Mouse (Mus musculus): ENCODE results near the gene Sco2. TPM values are rescaled to one million over a fixed set of nuclear protein-coding genes. Genes with fewer than 3 reads are reported as not detected.

The Sco2 gene
- total and polyA plus RNA-seq, 2 experiments from 2014 or later = 24.2 to 34.6 TPM

DNA sequence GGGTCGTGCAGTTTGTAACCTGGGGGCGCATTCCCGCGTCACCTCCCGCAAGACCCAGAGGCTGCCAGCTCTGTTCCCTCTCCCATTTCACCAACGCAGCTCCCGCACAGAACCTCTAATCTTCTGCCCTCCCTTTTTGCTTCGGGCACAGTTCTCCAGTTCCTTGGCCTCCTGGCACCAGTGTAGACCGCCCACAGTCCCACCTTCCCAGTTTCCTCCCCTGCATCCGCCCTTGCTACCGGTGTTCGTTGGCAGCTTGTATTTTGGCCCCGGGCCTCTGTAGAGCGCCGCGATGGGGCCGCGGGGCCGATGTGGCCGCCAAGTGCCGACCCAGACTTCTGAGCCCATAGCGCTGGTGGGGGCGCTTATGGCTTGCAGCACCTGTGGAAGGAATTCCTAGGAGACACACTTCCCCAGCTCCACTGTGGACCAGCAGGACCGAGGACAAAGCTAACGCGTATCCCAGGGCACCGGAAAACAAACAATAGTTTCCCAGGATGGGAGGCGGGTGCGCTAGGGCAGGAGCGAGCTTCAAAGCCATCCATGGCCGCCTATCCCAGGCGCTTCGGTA lies 5.3 kb upstream of the Sco2 start, which contains the start of gene Odf3b:
Odf3b (minus strand) TSS at position 452 of the 571 bp plus-strand sequence.
- Histone ChIP-seq H3K4me2 (ENCODE audit: low read depth) (peak within 1 kb of the TSS; percentile 53), H3K27ac (ENCODE audit: low read depth, low read length) (no peak within 1 kb of the TSS), H3K36me3 (ENCODE audit: insufficient read depth) (no peaks in the 10 kb centered on the region), H3K9ac (peak within 1 kb of the TSS; percentile 35), H3K4me1 (ENCODE audit: insufficient read depth) (0 out of 2 replicates have a peak, but pooled peaks cover 4% of the 10 kb centered on the region), H3K9me3 (ENCODE audit: low read length) (no peaks in the 10 kb centered on the region), H3K27me3 (ENCODE audit: insufficient read depth, low read length) (peaks cover 32% of the 10 kb centered on the region), H3K4me3 (ENCODE audit: low read depth, low read length) (peak within 1 kb of the TSS; percentile 37)
- peak; percentile 44 for DNase-seq
- 2% methylated on average over 32 of the region's 33 CpGs for WGBS
- no peak for TF ChIP-seq CTCF (IDR thresholded peaks at IDR 0.05; ENCODE audit: low read depth)
- peak; percentile 7; the same call in 1 of the 2 replicates for ATAC-seq

GRCm38 (mm10) chr15:89377938-89378828 lies 4.5 kb upstream of the Sco2 start:
- TF ChIP-seq CTCF (IDR thresholded peaks at IDR 0.05; ENCODE audit: low read depth) = no peak
- H3K4me2 ChIP-seq (ENCODE audit: low read depth) = peak overlapping the region; percentile 53
- H3K4me1 ChIP-seq (ENCODE audit: insufficient read depth) = 0 out of 2 replicates have a peak, but pooled peaks cover 4% of the 10 kb centered on the region
- H3K4me3 ChIP-seq (ENCODE audit: low read depth, low read length) = peak overlapping the region; percentile 37
- ATAC-seq (no peak), DNase-seq (no peak)
- 12% methylated on average over 46 of the region's 46 CpGs for WGBS
- H3K9ac ChIP-seq = peak overlapping the region; percentile 35
- H3K36me3 ChIP-seq (ENCODE audit: insufficient read depth) = no peaks in the 10 kb centered on the region
- H3K27ac ChIP-seq (ENCODE audit: low read depth, low read length) = no peak overlapping the region
- H3K27me3 ChIP-seq (ENCODE audit: insufficient read depth, low read length) = peaks cover 32% of the 10 kb centered on the region
- no peaks in the 10 kb centered on the region for H3K9me3 ChIP-seq (ENCODE audit: low read length)

GRCm38 (mm10) chr15:89377362-89377761 lies 3.7 kb upstream of the Sco2 start:
- H3K27me3 ChIP-seq (ENCODE audit: insufficient read depth, low read length) = peaks cover 32% of the 10 kb centered on the region
- no peak overlapping the region for H3K4me3 ChIP-seq (ENCODE audit: low read depth, low read length)
- H3K4me2 ChIP-seq (ENCODE audit: low read depth) = no peak overlapping the region
- no peaks in the 10 kb centered on the region for H3K9me3 ChIP-seq (ENCODE audit: low read length)
- no peaks in the 10 kb centered on the region for H3K36me3 ChIP-seq (ENCODE audit: insufficient read depth)
- TF ChIP-seq CTCF (IDR thresholded peaks at IDR 0.05; ENCODE audit: low read depth) = no peak
- no peak for ATAC-seq
- no peak for DNase-seq
- H3K27ac ChIP-seq (ENCODE audit: low read depth, low read length) = no peak overlapping the region
- H3K4me1 ChIP-seq (ENCODE audit: insufficient read depth) = peaks cover 7% of the 10 kb centered on the region; the same call in 1 of the 2 replicates
- WGBS = 8% methylated on average over 18 of the region's 18 CpGs
- no peak overlapping the region for H3K9ac ChIP-seq

DNA sequence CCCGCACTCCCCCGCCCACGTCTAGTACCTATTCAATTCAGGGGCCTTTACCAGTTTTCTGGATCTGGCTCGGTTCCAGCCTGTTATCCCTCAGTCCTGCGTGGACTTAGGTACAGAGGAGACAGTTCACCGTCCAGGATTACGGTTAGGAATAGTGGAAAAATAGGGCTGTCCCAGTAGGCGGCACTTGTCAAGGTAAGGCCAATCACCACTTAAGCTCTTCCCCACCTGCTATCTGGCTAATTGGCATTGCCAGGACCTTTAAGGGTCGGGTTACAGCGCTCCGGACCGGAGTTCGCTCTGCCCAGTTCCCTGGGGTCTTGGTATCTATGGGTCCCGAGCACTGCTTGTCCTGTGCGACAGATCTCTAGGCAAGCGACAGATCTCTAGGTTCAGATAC lies 3.3 kb upstream of the Sco2 start, which contains the start of gene Tymp:
Tymp (minus strand) TSS at position 83 of the 400 bp plus-strand sequence.
- no peak within 1 kb of the TSS for H3K4me3 ChIP-seq (ENCODE audit: low read depth, low read length)
- WGBS = 23% methylated on average over 16 of the region's 16 CpGs

DNA sequence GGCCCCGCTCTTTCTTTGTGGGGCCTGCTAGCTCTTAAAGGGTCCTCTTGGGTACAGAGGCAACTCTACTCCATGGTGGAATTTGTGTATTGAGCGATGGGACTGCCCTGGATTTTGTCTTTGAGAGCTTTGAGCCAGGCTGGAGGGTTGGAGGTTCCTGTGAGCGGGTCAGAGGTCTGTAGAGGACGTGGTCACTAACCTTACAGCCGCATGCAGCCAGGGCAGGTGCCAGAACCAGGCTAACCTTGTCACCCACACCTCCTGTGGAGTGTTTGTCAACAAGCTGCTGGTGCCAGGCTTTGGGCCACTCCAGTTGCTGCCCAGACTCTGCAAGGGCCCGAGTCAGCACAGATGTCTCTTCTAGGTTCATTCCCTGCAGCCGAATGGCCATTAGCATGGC lies 2.4 kb upstream of the Sco2 start:
- Histone ChIP-seq H3K4me3 (ENCODE audit: low read depth, low read length) (no peak overlapping the region), H3K4me1 (ENCODE audit: insufficient read depth) (peaks cover 7% of the 10 kb centered on the region; the same call in 1 of the 2 replicates), H3K27me3 (ENCODE audit: insufficient read depth, low read length) (peaks cover 32% of the 10 kb centered on the region), H3K9ac (no peak overlapping the region), H3K36me3 (ENCODE audit: insufficient read depth) (peaks cover 13% of the 10 kb centered on the region), H3K9me3 (ENCODE audit: low read length) (no peaks in the 10 kb centered on the region), H3K4me2 (ENCODE audit: low read depth) (no peak overlapping the region), H3K27ac (ENCODE audit: low read depth, low read length) (no peak overlapping the region)
- 83% methylated on average over 7 of the region's 7 CpGs for WGBS
- no peak for ATAC-seq
- no peak for TF ChIP-seq CTCF (IDR thresholded peaks at IDR 0.05; ENCODE audit: low read depth)
- DNase-seq = no peak

More for the DNA sequence above, 3.3 kb upstream of the Sco2 start, which contains the start of gene Tymp:
- ATAC-seq (no peak), DNase-seq (no peak)
- no peak within 1 kb of the TSS for H3K27ac ChIP-seq (ENCODE audit: low read depth, low read length)
- no peak within 1 kb of the TSS for H3K4me2 ChIP-seq (ENCODE audit: low read depth)
- H3K9ac ChIP-seq = no peak within 1 kb of the TSS
- peaks cover 4% of the 10 kb centered on the region for H3K36me3 ChIP-seq (ENCODE audit: insufficient read depth)
- H3K9me3 ChIP-seq (ENCODE audit: low read length) = no peaks in the 10 kb centered on the region
- H3K27me3 ChIP-seq (ENCODE audit: insufficient read depth, low read length) = peaks cover 32% of the 10 kb centered on the region
- H3K4me1 ChIP-seq (ENCODE audit: insufficient read depth) = peaks cover 7% of the 10 kb centered on the region; the same call in 1 of the 2 replicates
- no peak for TF ChIP-seq CTCF (IDR thresholded peaks at IDR 0.05; ENCODE audit: low read depth)

- H3K4me2 ChIP-seq (ENCODE audit: low read depth) = 0 out of 2 replicates have a peak overlapping the region, but pooled peaks have one; percentile 78
- peaks cover 24% of the 10 kb centered on the region for H3K36me3 ChIP-seq (ENCODE audit: insufficient read depth)
- TF ChIP-seq CTCF (IDR thresholded peaks at IDR 0.05; ENCODE audit: low read depth) = no peak
- H3K27me3 ChIP-seq (ENCODE audit: insufficient read depth, low read length) = peaks cover 29% of the 10 kb centered on the region
- H3K27ac ChIP-seq (ENCODE audit: low read depth, low read length) = no peak overlapping the region
- no peak overlapping the region for H3K9ac ChIP-seq
- no peak for DNase-seq
- H3K9me3 ChIP-seq (ENCODE audit: low read length) = no peaks in the 10 kb centered on the region
- WGBS = 94% methylated on average over 17 of the region's 17 CpGs
- no peak overlapping the region for H3K4me3 ChIP-seq (ENCODE audit: low read depth, low read length)
- no peak for ATAC-seq
- peaks cover 7% of the 10 kb centered on the region; the same call in 1 of the 2 replicates for H3K4me1 ChIP-seq (ENCODE audit: insufficient read depth)
Measured at GRCm38 (mm10) chr15:89374801-89375534, 1.3 kb upstream of the Sco2 start.

Measured in forebrain, postnatal 0 days (tissue).